8 mouse cellular contexts compared by ENCODE assay signal in the genomic region with DNA sequence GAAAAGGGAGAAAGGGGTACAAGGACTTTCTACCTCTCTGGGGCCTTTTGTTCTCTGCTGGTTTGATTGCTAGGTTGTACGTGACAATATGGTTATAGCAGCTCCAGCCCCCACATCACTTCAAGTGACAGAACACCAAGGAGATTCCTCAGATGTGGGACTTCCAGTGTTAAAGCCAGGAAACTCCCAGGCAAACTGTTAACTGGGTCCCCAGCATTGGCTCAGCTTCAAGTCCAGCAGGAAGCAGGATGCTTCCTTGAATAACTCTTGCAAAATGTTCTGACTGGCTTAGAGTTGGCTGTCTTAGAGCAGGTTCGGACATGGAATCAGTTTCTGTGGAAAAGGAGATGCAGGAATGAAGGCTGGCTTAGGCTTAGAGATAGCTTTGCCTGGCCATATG. TPM values are rescaled to one million over a fixed set of nuclear protein-coding genes. Genes with fewer than 3 reads are reported as not detected.
DNase-seq lines count a peak whose midpoint lies in the region; ATAC-seq lines count a peak whose summit lies in the region.

No protein-coding gene starts in this region.

- no peak overlapping the region for H3K9ac ChIP-seq in hindbrain, embryonic 13.5 days

- H3K4me1 ChIP-seq in hindbrain, embryonic 13.5 days (replicated peaks), result no peaks in the 10 kb centered on the region; the same call in 1 of the 2 replicates

- WGBS in hindbrain, embryonic 13.5 days, result 89% methylated on average over 2 of the region's 2 CpGs

- DNase-seq in left cerebral cortex, adult 18-20 months (ENCODE audit: low spot score in 2 of 2), result peak; percentile 38 to 63
- DNase-seq in left cerebral cortex, postnatal 4 days, result no peak
- DNase-seq in frontal cortex, postnatal 36 days (ENCODE audit: low spot score in 2 of 2), result peak; percentile 40 to 59
- peak; percentile 47 for DNase-seq in heart, postnatal 25 days (ENCODE audit: low spot score)
- peak; percentile 59 for DNase-seq in lung, postnatal 10 days
- DNase-seq in MN1 (ENCODE audit: low spot score), result no peak
- no peak for DNase-seq in yolk sac, embryonic 10.5 days (ENCODE audit: low spot score)

- H3K4me3 ChIP-seq in hindbrain, embryonic 13.5 days, result no peak overlapping the region

- intact Hi-C loops in left cerebral cortex, postnatal 4 days (cut with DNase I), result no loop called here
- intact Hi-C loops in heart, postnatal 25 days (cut with DNase I), result loop anchor here (5.0 kb wide), 1 partner anchor 42 kb away; no protein-coding TSS in a partner anchor

- no peaks in the 10 kb centered on the region for H3K9me3 ChIP-seq in hindbrain, embryonic 13.5 days

- H3K27me3 ChIP-seq in hindbrain, embryonic 13.5 days, result no peaks in the 10 kb centered on the region

- no peaks in the 10 kb centered on the region for H3K36me3 ChIP-seq in hindbrain, embryonic 13.5 days

- no peak for ATAC-seq in hindbrain, embryonic 13.5 days (ENCODE audit: low FRiP score)

- H3K4me2 ChIP-seq in hindbrain, embryonic 13.5 days, result no peak overlapping the region

- no peak overlapping the region for H3K27ac ChIP-seq in hindbrain, embryonic 13.5 days

RNA-seq across cellular contexts. Expression of a gene that starts 47.3 kb away (rescaled TPM):
- 1 to 10 TPM; 1.4 to 1.5 TPM for total RNA-seq in left cerebral cortex, adult 18-20 months (2021)
- total RNA-seq in left cerebral cortex, postnatal 4 days (2021), result 1 to 10 TPM in 1 of 2 experiments, under 1 TPM in 1; 0.95 to 1.1 TPM
- total RNA-seq in heart, postnatal 25 days (2021), result 1 to 10 TPM; 1.2 to 2.1 TPM
- 2.4 TPM in 2 replicates for polyA plus RNA-seq in hindbrain, embryonic 13.5 days (2015; fragmentation: Nextera tagmentation; extraction: Ambion mirVana)

Comparison
In these comparisons a context has a peak if more than half of its experiments do, and no peak if none do; other contexts are left out.
1. DNase-seq: peak in left cerebral cortex, adult 18-20 months (2 of 2), frontal cortex, postnatal 36 days (2 of 2), heart, postnatal 25 days (single experiment) and lung, postnatal 10 days (single experiment); none in left cerebral cortex, postnatal 4 days (single experiment), MN1 (single experiment) and yolk sac, embryonic 10.5 days (single experiment).